Mouse (Mus musculus): ENCODE data around the gene Galnt2.

GRCm38 (mm10) chr8:124259925-124260324 is 28.7 kb downstream of the Galnt2 start:
- TF ChIP-seq CTCF (IDR thresholded peaks at IDR 0.05; ENCODE audit: low read depth): no peak
- no peak for TF ChIP-seq EP300 (IDR thresholded peaks at IDR 0.05; ENCODE audit: low read depth)

Data from liver, postnatal 0 days (tissue).